Mouse (Mus musculus): ENCODE measurements at regions not wholly inside any gene's neighbourhood (a gene's known extent, or its start where the extent isn't known, plus 50 kb on each side); places are given as distances from the start of the nearest gene placed in this dataset.

DNA sequence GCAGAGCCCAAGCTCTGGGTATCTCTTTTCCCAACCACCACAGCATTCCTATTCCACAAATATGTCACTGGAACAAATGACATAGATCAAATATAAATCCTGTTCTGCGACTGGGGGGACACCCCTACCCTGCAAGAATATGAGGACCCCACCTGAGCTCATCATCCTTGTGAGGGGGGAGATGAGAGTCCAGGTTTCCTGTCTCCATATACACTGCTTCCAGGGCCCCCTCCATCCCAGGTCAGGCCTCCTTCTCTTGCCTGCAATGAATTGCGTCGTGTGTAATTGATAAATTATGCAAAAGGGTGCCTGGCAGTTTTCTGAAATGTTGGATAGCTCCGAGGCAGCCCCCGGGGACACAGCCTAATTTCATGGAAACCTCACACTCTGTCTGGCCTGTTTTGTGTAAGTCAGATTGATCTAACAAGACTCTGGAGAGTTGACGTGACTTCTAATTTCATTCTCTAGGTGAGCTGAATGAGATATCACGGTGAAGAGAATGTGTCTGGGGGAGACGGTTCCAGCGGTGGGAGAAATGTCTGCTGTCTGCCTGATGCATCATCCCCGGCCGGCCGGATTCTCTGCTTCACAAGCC is 110.3 kb upstream of the Tle3 start:
- no peak for TF ChIP-seq CTCF (IDR thresholded peaks at IDR 0.05; ENCODE audit: extremely low read depth, insufficient read depth, low read length)
- TF ChIP-seq POLR2A (IDR thresholded peaks at IDR 0.05; ENCODE audit: extremely low read depth, insufficient read depth, low read length): no peak
